Mouse (Mus musculus) limb, embryonic 11.5 days (tissue): Measurements from ENCODE around the gene Rap1a. TPM values are rescaled to one million over a fixed set of nuclear protein-coding genes. Genes with fewer than 3 reads are reported as not detected.

Experiments
- polyA plus RNA-seq: library from polyadenylated mRNA; unstranded; fragments of >200 nt; fragmentation: Nextera tagmentation; extraction: Ambion mirVana; gene quantifications from 2 replicates; pipeline ENCODE4 v1.2.1, GENCODE M21; 2014

Gene Rap1a
- polyA plus RNA-seq, 1 experiment from 2014 or later: 78.5 TPM

Other genes starting within 250 kb of the Rap1a start
- gene Ddx20, start 113.8 kb downstream of the Rap1a start, polyA plus RNA-seq: 47.8 and 48.3 TPM in 2 replicates
- 0.33 and 0.51 TPM in 2 replicates for gene Inka2, start 96.7 kb downstream of the Rap1a start, polyA plus RNA-seq
- 0.16 TPM in 1 of 2 replicates, not detected in the other for gene Adora3, start 69.5 kb upstream of the Rap1a start, polyA plus RNA-seq
- 0.25 TPM in 1 of 2 replicates, not detected in the other for gene Tmigd3, start 69.6 kb upstream of the Rap1a start, polyA plus RNA-seq
- gene I830077J02Rik, start 131.3 kb upstream of the Rap1a start, polyA plus RNA-seq: 0.60 and 0.68 TPM in 2 replicates
- gene Wdr77, start 158.0 kb upstream of the Rap1a start, polyA plus RNA-seq: 133 and 137 TPM in 2 replicates
- gene Atp5f1, start 158.8 kb upstream of the Rap1a start, polyA plus RNA-seq: 489 and 505 TPM in 2 replicates
- 2.5 and 2.8 TPM in 2 replicates for gene Ovgp1, start 172.4 kb upstream of the Rap1a start, polyA plus RNA-seq
- not detected in 2 replicates for gene Pifo, start 213.3 kb upstream of the Rap1a start, polyA plus RNA-seq
- gene Chil5, start 231.5 kb upstream of the Rap1a start, polyA plus RNA-seq: not detected in 2 replicates